Mouse (Mus musculus): ENCODE results near the gene Lgals1.

Lgals1 gene

GRCm38 (mm10) chr15:78934784-78935320 lies 8.3 kb downstream of the Lgals1 start, which contains the start of gene Nol12:
Nol12 (plus strand) TSS chr15:78934933.
- peak; percentile 90 for DNase-seq (ENCODE audit: extremely low read depth, insufficient read length, low spot score)

GRCm38 (mm10) chr15:78936403-78936802 lies 9.9 kb downstream of the Lgals1 start:
- DNase-seq (ENCODE audit: extremely low read depth, insufficient read length, low spot score) = no peak

- DNase-seq (ENCODE audit: extremely low read depth, insufficient read length, low spot score) = no peak
Observed at GRCm38 (mm10) chr15:78937311-78937710, 10.8 kb downstream of the Lgals1 start.

- DNase-seq (ENCODE audit: extremely low read depth, insufficient read length, low spot score) = no peak
Observed at GRCm38 (mm10) chr15:78937963-78938362, 11.4 kb downstream of the Lgals1 start.

- DNase-seq (ENCODE audit: extremely low read depth, insufficient read length, low spot score) = no peak
Observed at GRCm38 (mm10) chr15:78940325-78940724, 13.8 kb downstream of the Lgals1 start.

- DNase-seq (ENCODE audit: extremely low read depth, insufficient read length, low spot score) = peak; percentile 60
Observed at GRCm38 (mm10) chr15:78942663-78943062, 16.1 kb downstream of the Lgals1 start.

GRCm38 (mm10) chr15:78946232-78946631 lies 19.7 kb downstream of the Lgals1 start:
- no peak for DNase-seq (ENCODE audit: extremely low read depth, insufficient read length, low spot score)

- peak; percentile 98 for DNase-seq (ENCODE audit: extremely low read depth, insufficient read length, low spot score)
Observed at GRCm38 (mm10) chr15:78947657-78948056, 21.1 kb downstream of the Lgals1 start, which contains the start of gene Triobp. Triobp (plus strand) TSS chr15:78947724.

- DNase-seq (ENCODE audit: extremely low read depth, insufficient read length, low spot score) = no peak
Observed at GRCm38 (mm10) chr15:78948152-78948725, 21.7 kb downstream of the Lgals1 start.

GRCm38 (mm10) chr15:78948883-78949282 lies 22.4 kb downstream of the Lgals1 start:
- no peak for DNase-seq (ENCODE audit: extremely low read depth, insufficient read length, low spot score)

- DNase-seq (ENCODE audit: extremely low read depth, insufficient read length, low spot score) = no peak
Observed at GRCm38 (mm10) chr15:78955663-78956062, 29.1 kb downstream of the Lgals1 start.

GRCm38 (mm10) chr15:78956351-78956750 lies 29.8 kb downstream of the Lgals1 start:
- no peak for DNase-seq (ENCODE audit: extremely low read depth, insufficient read length, low spot score)

GRCm38 (mm10) chr15:78957021-78957420 lies 30.5 kb downstream of the Lgals1 start:
- DNase-seq (ENCODE audit: extremely low read depth, insufficient read length, low spot score) = no peak

- DNase-seq (ENCODE audit: extremely low read depth, insufficient read length, low spot score) = no peak
Observed at GRCm38 (mm10) chr15:78959537-78959936, 33.0 kb downstream of the Lgals1 start.

- DNase-seq (ENCODE audit: extremely low read depth, insufficient read length, low spot score) = peak; percentile 76
Observed at GRCm38 (mm10) chr15:78960088-78960487, 33.6 kb downstream of the Lgals1 start.

GRCm38 (mm10) chr15:78962885-78963284 lies 36.4 kb downstream of the Lgals1 start:
- DNase-seq (ENCODE audit: extremely low read depth, insufficient read length, low spot score) = peak; percentile 55

- no peak for DNase-seq (ENCODE audit: extremely low read depth, insufficient read length, low spot score)
Observed at GRCm38 (mm10) chr15:78971626-78972025, 45.1 kb downstream of the Lgals1 start.

GRCm38 (mm10) chr15:78973950-78974349 lies 47.4 kb downstream of the Lgals1 start:
- peak; percentile 49 for DNase-seq (ENCODE audit: extremely low read depth, insufficient read length, low spot score)

- no peak for DNase-seq (ENCODE audit: extremely low read depth, insufficient read length, low spot score)
Observed at GRCm38 (mm10) chr15:78977676-78978159, 51.2 kb downstream of the Lgals1 start.

GRCm38 (mm10) chr15:78978875-78979274 lies 52.4 kb downstream of the Lgals1 start:
- peak; percentile 40 for DNase-seq (ENCODE audit: extremely low read depth, insufficient read length, low spot score)

All from 3134 (cell line).